Mouse (Mus musculus) testis, postnatal 14 days (tissue): ENCODE results near the gene Lzic.

Experiments
- DNase-seq: peaks from one replicate; pipeline ENCODE4 v3.0.0; 2021; ENCODE audit warnings: low spot score

The Lzic gene

GRCm38 (mm10) chr4:149527621-149528354, 42.8 kb downstream of the Lzic start:
- DNase-seq: no peak

GRCm38 (mm10) chr4:149529691-149530090, 44.7 kb downstream of the Lzic start:
- DNase-seq: no peak

DNA sequence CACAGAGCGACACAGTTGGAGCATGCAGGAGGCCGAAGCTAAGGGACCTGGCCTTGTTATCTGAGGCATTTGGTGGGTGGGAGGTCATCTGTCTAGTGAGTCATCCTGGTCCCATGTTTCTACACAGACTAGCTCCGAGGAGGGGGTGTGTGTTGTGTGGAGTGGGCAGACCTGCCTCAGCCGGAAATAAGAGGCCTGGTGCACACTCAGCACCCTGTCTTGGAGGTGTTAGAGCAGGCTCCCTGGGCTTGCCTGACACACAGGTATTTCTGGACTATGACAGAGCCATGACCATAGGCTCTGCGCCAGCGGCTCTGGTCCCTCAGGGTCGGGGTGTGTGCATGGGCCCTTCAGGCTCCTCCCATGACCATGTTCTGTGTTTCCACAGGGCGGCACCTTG, 54.4 kb downstream of the Lzic start:
- no peak for DNase-seq

GRCm38 (mm10) chr4:149541935-149542334, 56.9 kb downstream of the Lzic start:
- DNase-seq: no peak

DNA sequence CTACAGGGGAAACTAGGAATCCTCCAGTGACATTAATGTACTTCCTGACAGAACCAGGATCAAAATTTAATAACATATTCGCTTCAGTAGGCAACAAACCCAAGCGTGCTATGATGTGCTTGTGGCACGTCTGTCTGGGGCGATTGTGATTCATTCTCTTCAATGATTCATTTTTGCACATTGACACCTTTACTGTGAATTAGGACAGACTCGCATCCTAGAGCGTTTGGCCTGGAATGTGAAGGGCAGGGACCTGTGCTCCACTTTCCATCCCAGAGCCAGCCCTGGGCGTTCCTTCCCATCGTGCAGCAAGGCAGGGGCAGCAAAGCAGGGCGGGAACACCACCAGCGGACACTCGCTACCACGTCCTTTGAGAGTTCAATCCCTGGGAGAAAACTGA, 57.4 kb downstream of the Lzic start:
- DNase-seq: no peak

DNA sequence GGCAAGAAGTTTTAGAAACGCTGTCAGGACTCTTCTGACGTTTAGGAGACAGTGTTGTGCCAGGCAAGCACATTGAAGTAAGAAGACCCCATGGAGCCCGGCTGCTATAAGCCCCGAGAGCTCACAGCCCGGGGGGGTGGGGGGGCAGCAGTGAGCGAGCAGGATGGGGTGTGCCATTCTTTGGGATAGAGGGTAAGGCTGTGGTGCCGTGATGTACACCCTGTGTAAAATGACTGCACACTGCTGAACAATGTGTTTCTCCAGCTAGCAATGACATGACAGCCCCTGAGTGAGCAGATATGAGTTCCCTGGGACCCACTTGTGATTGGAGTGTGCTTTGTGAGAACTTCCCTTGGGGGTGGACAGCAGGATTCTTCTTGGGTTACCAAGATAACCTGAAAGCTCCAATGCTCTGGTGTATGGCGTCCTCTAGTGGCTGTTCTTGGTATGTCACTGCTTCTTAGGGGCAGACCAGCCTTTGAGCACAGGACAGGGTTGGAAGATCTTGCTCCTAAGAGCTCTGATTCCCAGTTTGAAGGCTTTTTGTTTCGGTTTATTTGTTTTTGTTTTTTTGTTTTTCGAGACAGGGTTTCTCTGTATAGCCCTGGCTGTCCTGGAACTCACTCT, 58.0 kb downstream of the Lzic start:
- DNase-seq: peak; percentile 70

DNA sequence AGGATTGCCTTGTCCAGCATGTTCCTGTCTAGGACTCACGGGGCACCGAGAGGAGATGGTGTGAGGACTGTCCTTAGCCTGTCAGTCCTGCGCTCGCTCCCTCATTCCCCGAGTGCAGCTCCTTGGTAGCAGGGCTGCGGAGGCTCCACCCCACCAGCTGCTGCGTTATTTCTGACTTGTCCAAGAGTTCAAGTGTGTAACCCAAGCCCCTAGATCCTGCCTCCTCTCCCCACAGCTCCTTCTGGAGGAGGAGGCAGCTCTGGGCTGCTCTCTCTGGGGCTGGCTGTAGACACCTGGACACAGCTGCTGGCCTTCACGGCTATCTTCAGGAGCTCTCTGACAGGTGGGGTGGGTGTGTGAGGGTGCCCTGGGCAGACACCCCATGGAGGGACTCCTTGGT, 59.9 kb downstream of the Lzic start:
- no peak for DNase-seq
